Mouse (Mus musculus) central nervous system, embryonic 11.5 days (tissue): Measurements from ENCODE around the gene Jade1. TPM values are rescaled to one million over a fixed set of nuclear protein-coding genes. Genes with fewer than 3 reads are reported as not detected.

Source experiments
- polyA plus RNA-seq: library from polyadenylated mRNA; depleted of rRNA; stranded (reverse); fragments of >200 nt; gene quantifications from 2 replicates; pipeline ENCODE4 v1.2.3, GENCODE M21; 2012; rRNA removed

Gene Jade1
- 12.5 and 16.7 TPM in 2 replicates for polyA plus RNA-seq

GRCm38 (mm10) chr3:41555491-41556381 is at the start of gene Jade1:
Gene Jade1 (plus strand): TSS chr3:41555731.

Other genes starting within 250 kb of the Jade1 start
- gene Sclt1, start 186.8 kb downstream of the Jade1 start, polyA plus RNA-seq, result 19.6 and 22.0 TPM in 2 replicates
- 7.4 and 11.4 TPM in 2 replicates for gene D3Ertd751e, start 186.9 kb downstream of the Jade1 start, polyA plus RNA-seq